Mouse (Mus musculus) liver, embryonic 15.5 days (tissue): ENCODE measurements around the gene Pold1. TPM values are rescaled to one million over a fixed set of nuclear protein-coding genes. Genes with fewer than 3 reads are reported as not detected.

Source experiments
- ATAC-seq: fragments of 200-750 bp; cut with Nextera tagmentation; 2 replicates; pipeline ENCODE4 v1.8.0; 2017; ENCODE audit warnings: moderate number of reproducible peaks, mild to moderate bottlenecking, moderate library complexity; ENCODE audit not compliant: insufficient read depth
- H3K27ac ChIP-seq: fragments of 300-500 bp; sonication (generic); replicated peaks from 2 replicates; pipeline ENCODE4 v1.5.1; 2015; ENCODE audit warnings: mild to moderate bottlenecking, inconsistent platforms
- H3K27me3 ChIP-seq: fragments of 300-500 bp; sonication (generic); 2 replicates; pipeline ENCODE4 v1.6.1; 2015; ENCODE audit warnings: mild to moderate bottlenecking, inconsistent platforms
- H3K36me3 ChIP-seq: fragments of 300-500 bp; sonication (generic); replicated peaks from 2 replicates; pipeline ENCODE4 v1.6.1; 2015; ENCODE audit warnings: moderate library complexity, mild to moderate bottlenecking, inconsistent platforms
- H3K4me1 ChIP-seq: fragments of 300-500 bp; sonication (generic); replicated peaks from 2 replicates; pipeline ENCODE4 v1.6.1; 2015; ENCODE audit warnings: inconsistent platforms
- H3K4me2 ChIP-seq: fragments of 300-500 bp; sonication (generic); 2 replicates; pipeline ENCODE4 v1.6.1; 2015; ENCODE audit warnings: moderate library complexity, mild to moderate bottlenecking, inconsistent platforms
- H3K4me3 ChIP-seq: fragments of 300-500 bp; sonication (generic); replicated peaks from 2 replicates; pipeline ENCODE4 v1.5.1; 2015; ENCODE audit warnings: mild to moderate bottlenecking, inconsistent platforms
- H3K9ac ChIP-seq: fragments of 300-500 bp; sonication (generic); 2 replicates; pipeline ENCODE4 v1.6.1; 2015; ENCODE audit warnings: moderate library complexity, mild to moderate bottlenecking, inconsistent platforms
- H3K9me3 ChIP-seq: fragments of 300-500 bp; sonication (generic); replicated peaks from 2 replicates; pipeline ENCODE4 v1.6.1; 2016; ENCODE audit warnings: inconsistent platforms
- WGBS: fragments of 180-500 bp; shearing (Covaris S2); methylation state at CpG from one replicate; pipeline ENCODE4 v1.1.7; 2015; ENCODE audit warnings: mixed read lengths; ENCODE audit not compliant: insufficient replicate concordance; 5-methylcytosine and 5-hydroxymethylcytosine counted together
- polyA plus RNA-seq: library from polyadenylated mRNA; unstranded; fragments of >200 nt; fragmentation: Nextera tagmentation; extraction: Ambion mirVana; gene quantifications from 2 replicates; pipeline ENCODE4 v1.2.1, GENCODE M21; 2015

Gene Pold1
- polyA plus RNA-seq, 1 experiment from 2014 or later = 51.9 TPM

DNA sequence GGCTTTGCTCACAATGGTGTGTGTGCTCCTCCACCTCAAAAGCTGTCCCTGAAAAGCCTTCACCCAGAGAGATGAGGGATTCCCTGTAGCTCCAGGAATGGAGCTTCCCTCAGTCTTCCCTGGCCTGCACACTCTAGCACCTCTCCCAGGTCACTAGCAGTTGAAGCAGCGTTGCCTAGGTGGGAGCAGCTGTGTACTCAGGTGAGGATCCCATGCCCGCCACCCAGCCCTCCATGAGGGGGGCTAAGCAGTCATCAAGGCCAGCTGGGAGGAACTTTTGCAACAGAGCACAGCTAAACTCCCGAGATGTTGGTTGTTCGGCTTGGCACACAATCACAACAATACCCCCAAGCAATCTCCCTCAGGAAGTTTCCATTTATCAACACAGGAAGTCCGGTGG lies 34.1 kb upstream of the Pold1 start:
- ATAC-seq = no peak
- H3K27ac ChIP-seq = no peak overlapping the region
- H3K9ac ChIP-seq = no peak overlapping the region
- 0 out of 2 replicates have a peak, but pooled peaks cover 2% of the 10 kb centered on the region for H3K4me1 ChIP-seq
- H3K4me2 ChIP-seq = no peak overlapping the region
- WGBS = 29% methylated on average over 5 of the region's 5 CpGs
- H3K27me3 ChIP-seq = peaks cover 53% of the 10 kb centered on the region
- H3K9me3 ChIP-seq = no peaks in the 10 kb centered on the region
- no peak overlapping the region for H3K4me3 ChIP-seq
- no peaks in the 10 kb centered on the region for H3K36me3 ChIP-seq

GRCm38 (mm10) chr7:44581637-44582036 lies 33.0 kb upstream of the Pold1 start:
- Histone ChIP-seq H3K27me3 (peaks cover 43% of the 10 kb centered on the region), H3K4me2 (no peak overlapping the region), H3K9ac (no peak overlapping the region), H3K4me3 (no peak overlapping the region), H3K4me1 (0 out of 2 replicates have a peak, but pooled peaks cover 2% of the 10 kb centered on the region), H3K36me3 (no peaks in the 10 kb centered on the region), H3K27ac (no peak overlapping the region), H3K9me3 (no peaks in the 10 kb centered on the region)
- ATAC-seq = no peak
- 52% methylated on average over 6 of the region's 6 CpGs for WGBS

DNA sequence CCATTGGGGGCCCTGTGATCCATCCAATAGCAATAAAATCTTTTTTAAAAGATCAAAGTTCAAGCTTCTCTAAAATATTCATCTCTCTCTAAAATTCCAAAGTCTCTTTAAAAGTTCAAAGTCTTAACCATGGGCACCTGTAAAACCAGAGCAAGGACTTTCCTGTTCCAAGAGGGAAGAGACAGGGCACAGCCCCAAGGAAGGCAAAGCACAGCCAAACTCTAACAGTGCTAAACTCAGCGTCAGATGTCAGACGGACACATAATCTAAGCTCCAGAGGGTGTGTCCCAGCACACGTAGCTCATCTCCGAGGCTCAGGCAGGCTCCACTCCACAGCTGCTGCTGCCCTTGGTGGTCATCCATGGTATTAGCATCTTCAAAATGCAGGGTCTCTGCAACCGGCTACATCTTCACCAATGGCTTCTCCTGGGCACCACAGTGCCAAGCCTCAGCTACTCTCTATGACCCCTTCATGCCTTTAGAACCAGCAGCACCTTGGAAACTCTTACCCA lies 27.7 kb upstream of the Pold1 start:
- Histone ChIP-seq H3K9ac (no peak overlapping the region), H3K27ac (no peak overlapping the region), H3K36me3 (no peaks in the 10 kb centered on the region), H3K4me2 (no peak overlapping the region), H3K4me3 (no peak overlapping the region), H3K4me1 (no peaks in the 10 kb centered on the region), H3K27me3 (0 out of 2 replicates have a peak, but pooled peaks cover 3% of the 10 kb centered on the region), H3K9me3 (no peaks in the 10 kb centered on the region)
- 31% methylated on average over 5 of the region's 5 CpGs for WGBS
- ATAC-seq = no peak

DNA sequence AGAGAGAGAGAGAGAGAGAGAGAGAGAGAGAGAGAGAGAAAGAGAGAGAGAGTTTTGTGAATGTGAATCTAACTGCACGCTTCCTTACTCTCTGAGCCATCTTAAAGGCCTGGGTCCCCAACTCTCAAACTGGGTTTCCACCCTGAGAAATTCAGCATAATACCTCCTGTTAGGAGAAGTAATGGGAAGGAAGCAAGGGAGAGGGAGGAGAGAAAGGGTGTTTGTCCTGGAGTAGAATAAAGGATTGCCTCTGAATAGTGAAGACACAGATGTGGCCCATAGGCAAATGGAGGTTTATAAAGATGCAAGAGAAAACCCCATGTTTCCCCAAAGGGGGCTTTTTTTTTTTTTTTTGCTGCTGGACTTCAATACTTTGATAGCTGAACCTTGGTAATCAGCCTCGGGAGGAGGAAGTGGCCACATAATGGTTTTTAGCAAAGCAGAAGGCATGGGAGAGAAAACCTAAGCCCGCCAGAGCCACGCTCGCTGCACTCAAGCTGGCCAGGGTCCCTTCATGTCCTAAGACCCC lies 24.4 kb upstream of the Pold1 start:
- H3K9me3 ChIP-seq = no peaks in the 10 kb centered on the region
- H3K4me1 ChIP-seq = no peaks in the 10 kb centered on the region
- H3K36me3 ChIP-seq = no peaks in the 10 kb centered on the region
- WGBS = 50% methylated on average over 5 of the region's 5 CpGs
- H3K27ac ChIP-seq = no peak overlapping the region
- peak overlapping the region; percentile 23; the same call in 1 of the 2 replicates for H3K4me2 ChIP-seq
- no peak for ATAC-seq
- H3K9ac ChIP-seq = no peak overlapping the region
- H3K27me3 ChIP-seq = peaks cover 5% of the 10 kb centered on the region; the same call in 1 of the 2 replicates
- H3K4me3 ChIP-seq = 0 out of 2 replicates have a peak overlapping the region, but pooled peaks have one; percentile 4

GRCm38 (mm10) chr7:44572213-44572701 lies 23.6 kb upstream of the Pold1 start, which contains the start of gene Napsa:
TSS of gene Napsa (plus strand) at chr7:44572380.
- Histone ChIP-seq H3K27ac (no peak within 1 kb of the TSS), H3K4me3 (0 out of 2 replicates have a peak within 1 kb of the TSS, but pooled peaks have one; percentile 15), H3K9me3 (no peaks in the 10 kb centered on the region), H3K4me1 (no peaks in the 10 kb centered on the region), H3K36me3 (no peaks in the 10 kb centered on the region), H3K4me2 (no peak within 1 kb of the TSS; the same call in 1 of the 2 replicates), H3K27me3 (peaks cover 5% of the 10 kb centered on the region; the same call in 1 of the 2 replicates), H3K9ac (no peak within 1 kb of the TSS)
- ATAC-seq = peak; percentile 15; the same call in 1 of the 2 replicates
- 13% methylated on average over 7 of the region's 7 CpGs for WGBS

DNA sequence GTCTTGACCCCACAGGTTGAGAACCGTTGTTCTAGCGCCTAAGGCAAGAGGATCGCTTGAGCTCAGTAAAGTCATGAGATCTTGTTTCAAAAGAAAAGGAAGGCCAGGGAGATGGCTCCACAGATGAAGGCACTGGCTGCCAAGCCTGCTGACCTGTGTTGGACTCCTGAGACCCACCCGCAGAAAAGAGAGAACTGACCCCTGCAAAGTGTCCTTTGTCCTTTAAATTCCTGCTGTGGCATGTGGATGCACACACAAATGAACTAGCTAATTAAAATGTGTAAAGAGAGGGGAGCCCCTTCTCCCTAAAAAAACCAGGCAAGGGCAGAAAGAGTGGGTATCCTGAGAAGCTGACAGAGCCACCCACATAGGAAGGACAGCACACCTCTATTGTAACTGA lies 23.2 kb upstream of the Pold1 start:
- Histone ChIP-seq H3K27ac (no peak overlapping the region), H3K27me3 (peaks cover 5% of the 10 kb centered on the region; the same call in 1 of the 2 replicates), H3K4me2 (no peak overlapping the region; the same call in 1 of the 2 replicates), H3K4me3 (no peak overlapping the region), H3K9me3 (no peaks in the 10 kb centered on the region), H3K9ac (no peak overlapping the region), H3K4me1 (no peaks in the 10 kb centered on the region), H3K36me3 (no peaks in the 10 kb centered on the region)
- no peak for ATAC-seq
- 73% methylated on average over 4 of the region's 4 CpGs for WGBS

- Histone ChIP-seq H3K36me3 (no peaks in the 10 kb centered on the region), H3K4me2 (no peak overlapping the region), H3K9ac (no peak overlapping the region), H3K27ac (no peak overlapping the region), H3K4me3 (no peak overlapping the region), H3K4me1 (no peaks in the 10 kb centered on the region), H3K27me3 (peaks cover 5% of the 10 kb centered on the region; the same call in 1 of the 2 replicates), H3K9me3 (no peaks in the 10 kb centered on the region)
- no peak for ATAC-seq
- 54% methylated on average over 6 of the region's 6 CpGs for WGBS
Observed at GRCm38 (mm10) chr7:44570989-44571388, 22.3 kb upstream of the Pold1 start.

DNA sequence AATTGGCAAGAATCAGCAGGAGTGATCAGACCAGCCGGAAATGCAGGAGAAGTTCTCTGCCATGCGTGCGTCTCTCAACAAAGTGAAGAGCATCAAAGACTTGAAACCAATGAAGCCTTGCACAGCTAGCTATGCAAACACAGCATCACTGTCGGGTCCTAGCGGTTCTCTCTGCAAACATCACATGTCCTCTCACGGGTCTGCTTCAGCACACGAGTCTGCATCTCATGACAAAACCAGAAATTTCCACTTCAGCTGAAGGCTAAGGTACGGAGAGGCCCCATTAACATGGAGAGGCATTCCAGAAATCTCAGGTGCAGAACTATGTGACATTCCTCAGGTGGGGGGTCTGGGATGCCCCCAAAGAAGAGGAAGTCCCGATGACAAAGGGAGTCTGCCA lies 20.2 kb upstream of the Pold1 start:
- no peak for ATAC-seq
- 50% methylated on average over 9 of the region's 9 CpGs for WGBS

GRCm38 (mm10) chr7:44565414-44565813 lies 16.8 kb upstream of the Pold1 start:
- Histone ChIP-seq H3K4me3 (no peak overlapping the region), H3K9ac (no peak overlapping the region), H3K36me3 (no peaks in the 10 kb centered on the region), H3K9me3 (no peaks in the 10 kb centered on the region), H3K27me3 (peaks cover 3% of the 10 kb centered on the region; the same call in 1 of the 2 replicates), H3K4me1 (no peaks in the 10 kb centered on the region), H3K27ac (no peak overlapping the region), H3K4me2 (no peak overlapping the region)
- no peak for ATAC-seq
- WGBS = 37% methylated on average over 6 of the region's 6 CpGs

More for the DNA sequence above, 20.2 kb upstream of the Pold1 start:
- Histone ChIP-seq H3K36me3 (no peaks in the 10 kb centered on the region), H3K9me3 (no peaks in the 10 kb centered on the region), H3K4me2 (no peak overlapping the region), H3K27me3 (peaks cover 5% of the 10 kb centered on the region; the same call in 1 of the 2 replicates), H3K9ac (no peak overlapping the region), H3K27ac (no peak overlapping the region), H3K4me3 (no peak overlapping the region), H3K4me1 (no peaks in the 10 kb centered on the region)

DNA sequence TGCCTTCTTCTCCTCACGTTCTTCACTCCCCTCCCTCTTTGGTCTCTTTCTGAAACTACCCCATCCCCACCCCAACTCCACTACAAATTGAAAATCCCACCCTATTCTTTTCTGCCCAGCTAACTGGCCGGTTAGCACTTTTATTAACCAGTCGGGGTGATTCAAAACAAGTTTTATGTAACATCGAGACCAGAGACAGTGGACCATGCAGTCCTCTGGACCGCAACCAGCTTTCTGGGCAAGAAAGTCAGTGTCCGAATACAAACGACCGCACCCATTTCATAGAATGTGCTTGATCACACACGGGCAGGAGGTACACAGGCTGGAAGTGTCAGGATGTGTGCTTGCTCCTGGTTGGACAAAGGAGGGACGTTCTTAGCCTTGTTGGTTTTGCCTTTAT lies 15.8 kb upstream of the Pold1 start:
- 70% methylated on average over 10 of the region's 10 CpGs for WGBS
- no peak for ATAC-seq
- no peaks in the 10 kb centered on the region for H3K36me3 ChIP-seq
- no peak overlapping the region for H3K4me3 ChIP-seq
- H3K9me3 ChIP-seq = no peaks in the 10 kb centered on the region
- H3K9ac ChIP-seq = no peak overlapping the region
- no peak overlapping the region for H3K4me2 ChIP-seq
- no peak overlapping the region for H3K27ac ChIP-seq
- 0 out of 2 replicates have a peak, but pooled peaks cover 3% of the 10 kb centered on the region for H3K27me3 ChIP-seq
- H3K4me1 ChIP-seq = no peaks in the 10 kb centered on the region

DNA sequence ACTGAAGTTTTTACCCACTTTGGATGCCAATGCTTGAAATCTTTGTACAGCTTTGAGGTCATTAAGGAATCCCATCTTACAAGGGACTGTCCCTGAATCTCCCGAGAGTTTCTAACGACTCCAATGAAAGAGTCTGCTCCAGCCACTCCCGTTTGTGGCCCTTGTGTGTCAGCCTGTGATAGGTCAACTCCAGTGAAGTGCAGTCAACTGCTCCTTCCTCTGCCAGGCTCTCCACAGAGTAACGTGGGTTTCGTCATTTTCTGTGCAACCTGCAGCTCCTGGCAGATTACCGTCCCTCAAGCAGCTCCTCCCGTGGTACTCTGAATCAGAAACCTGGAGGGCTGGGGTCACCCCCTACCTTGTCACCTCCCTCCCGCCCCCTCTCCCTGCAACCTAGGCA lies 14.6 kb upstream of the Pold1 start:
- ATAC-seq = no peak
- 32% methylated on average over 8 of the region's 8 CpGs for WGBS

More for the DNA sequence above, 14.6 kb upstream of the Pold1 start:
- Histone ChIP-seq H3K27me3 (peaks cover 3% of the 10 kb centered on the region; the same call in 1 of the 2 replicates), H3K4me3 (no peak overlapping the region), H3K27ac (no peak overlapping the region), H3K9ac (no peak overlapping the region), H3K4me1 (no peaks in the 10 kb centered on the region), H3K4me2 (no peak overlapping the region), H3K36me3 (no peaks in the 10 kb centered on the region), H3K9me3 (no peaks in the 10 kb centered on the region)
